Mouse (Mus musculus) thymus, adult 2 months (tissue): ENCODE results near the gene Adamts7.

Experiments used
- CTCF ChIP-seq: fragments of 200-500 bp; IDR thresholded peaks from 2 replicates; pipeline ENCODE4 v1.5.1; 2012; ENCODE audit warnings: mild to moderate bottlenecking, control low read depth, low read length, moderate library complexity, borderline replicate concordance; ENCODE audit not compliant: control insufficient read depth, poor library complexity, insufficient read depth; ENCODE audit errors: extremely low read depth
- POLR2A ChIP-seq: fragments of 200-500 bp; IDR thresholded peaks from 2 replicates; pipeline ENCODE4 v1.6.1; 2012; ENCODE audit warnings: mild to moderate bottlenecking, low read length, control low read depth, moderate library complexity; ENCODE audit not compliant: control insufficient read depth, poor library complexity, insufficient read depth; ENCODE audit errors: extremely low read depth

GRCm38 (mm10) chr9:90235258-90235882 lies 72.5 kb downstream of the Adamts7 start:
- TF ChIP-seq POLR2A (no peak), CTCF (no peak)
